Mouse (Mus musculus) hindbrain, embryonic 16.5 days (tissue): ENCODE measurements around the gene Wwc1. TPM values are rescaled to one million over a fixed set of nuclear protein-coding genes. Genes with fewer than 3 reads are reported as not detected.

Source experiments
- ATAC-seq: fragments of 200-750 bp; cut with Nextera tagmentation; 2 replicates; pipeline ENCODE4 v1.8.0; 2017; ENCODE audit warnings: moderate TSS enrichment, moderate library complexity
- H3K27ac ChIP-seq: fragments of 300-500 bp; sonication (generic); 2 replicates; pipeline ENCODE4 v1.5.1; 2014; ENCODE audit warnings: low read depth, mild to moderate bottlenecking, control low read depth, low read length, moderate library complexity
- H3K27me3 ChIP-seq: fragments of 300-500 bp; sonication (generic); replicated peaks from 2 replicates; pipeline ENCODE4 v1.6.1; 2014; ENCODE audit warnings: low read length; ENCODE audit not compliant: control insufficient read depth, insufficient read depth
- H3K36me3 ChIP-seq: fragments of 300-500 bp; sonication (generic); 2 replicates; pipeline ENCODE4 v1.6.1; 2014; ENCODE audit warnings: mild to moderate bottlenecking, low read length, moderate library complexity, mixed read lengths; ENCODE audit not compliant: control insufficient read depth, insufficient read depth
- H3K4me1 ChIP-seq: fragments of 300-500 bp; sonication (generic); 2 replicates; pipeline ENCODE4 v1.6.1; 2014; ENCODE audit warnings: low read depth, low read length; ENCODE audit not compliant: control insufficient read depth, insufficient read depth
- H3K4me2 ChIP-seq: fragments of 300-500 bp; sonication (generic); 2 replicates; pipeline ENCODE4 v1.6.1; 2014; ENCODE audit warnings: mild to moderate bottlenecking, low read length, control low read depth, moderate library complexity
- H3K4me3 ChIP-seq: fragments of 300-500 bp; sonication (generic); 2 replicates; pipeline ENCODE4 v1.5.1; 2014; ENCODE audit warnings: mild to moderate bottlenecking, low read length, control low read depth, moderate library complexity
- H3K9ac ChIP-seq: fragments of 300-500 bp; sonication (generic); 2 replicates; pipeline ENCODE4 v1.6.1; 2014; ENCODE audit warnings: low read depth, mild to moderate bottlenecking, control low read depth, low read length, moderate library complexity
- H3K9me3 ChIP-seq: fragments of 300-500 bp; sonication (generic); 2 replicates; pipeline ENCODE4 v1.6.1; 2014; ENCODE audit warnings: mild to moderate bottlenecking, low read length, moderate library complexity; ENCODE audit not compliant: control insufficient read depth
- WGBS: fragments of 180-500 bp; shearing (Covaris S2); extraction: QIAGEN DNeasy Blood & Tissue Kit; methylation state at CpG from one replicate; pipeline ENCODE4 v1.1.7; 2014; 5-methylcytosine and 5-hydroxymethylcytosine counted together
- polyA plus RNA-seq: library from polyadenylated mRNA; unstranded; fragments of >200 nt; fragmentation: Nextera tagmentation; extraction: Ambion mirVana; gene quantifications from 2 replicates; pipeline ENCODE4 v1.2.1, GENCODE M21; 2015

Gene Wwc1
- polyA plus RNA-seq, 1 experiment from 2014 or later = 7.8 TPM

- peaks cover 29% of the 10 kb centered on the region for H3K4me1 ChIP-seq
- no peak for ATAC-seq
Observed at GRCm38 (mm10) chr11:35977096-35977495, 3.2 kb downstream of the Wwc1 start.

GRCm38 (mm10) chr11:35976482-35976881, 3.8 kb downstream of the Wwc1 start:
- peaks cover 30% of the 10 kb centered on the region for H3K4me1 ChIP-seq
- no peak overlapping the region for H3K9ac ChIP-seq
- no peaks in the 10 kb centered on the region for H3K9me3 ChIP-seq
- H3K36me3 ChIP-seq = no peaks in the 10 kb centered on the region
- H3K4me3 ChIP-seq = no peak overlapping the region
- peak; percentile 81 for ATAC-seq
- 17% methylated on average over 6 of the region's 6 CpGs for WGBS
- H3K4me2 ChIP-seq = no peak overlapping the region
- no peaks in the 10 kb centered on the region for H3K27me3 ChIP-seq
- peak overlapping the region; percentile 37 for H3K27ac ChIP-seq

More at GRCm38 (mm10) chr11:35977096-35977495, 3.2 kb downstream of the Wwc1 start:
- Histone ChIP-seq H3K27me3 (no peaks in the 10 kb centered on the region), H3K9ac (peak overlapping the region; percentile 40; the same call in 1 of the 2 replicates), H3K4me3 (no peak overlapping the region), H3K36me3 (no peaks in the 10 kb centered on the region), H3K4me2 (peak overlapping the region; percentile 91), H3K27ac (peak overlapping the region; percentile 37; the same call in 1 of the 2 replicates), H3K9me3 (no peaks in the 10 kb centered on the region)
- WGBS = 50% methylated on average over 6 of the region's 6 CpGs

- no peaks in the 10 kb centered on the region for H3K9me3 ChIP-seq
- H3K4me3 ChIP-seq = no peak overlapping the region
- no peak overlapping the region for H3K27ac ChIP-seq
- 81% methylated on average over 6 of the region's 6 CpGs for WGBS
- no peak overlapping the region for H3K9ac ChIP-seq
- H3K4me1 ChIP-seq = peaks cover 27% of the 10 kb centered on the region
- H3K36me3 ChIP-seq = no peaks in the 10 kb centered on the region
- H3K27me3 ChIP-seq = no peaks in the 10 kb centered on the region
- no peak for ATAC-seq
- no peak overlapping the region for H3K4me2 ChIP-seq
Observed at GRCm38 (mm10) chr11:35974632-35975450, 5.5 kb downstream of the Wwc1 start.

- Histone ChIP-seq H3K9me3 (no peaks in the 10 kb centered on the region), H3K9ac (no peak overlapping the region), H3K27ac (no peak overlapping the region), H3K4me1 (peaks cover 15% of the 10 kb centered on the region), H3K36me3 (no peaks in the 10 kb centered on the region), H3K27me3 (no peaks in the 10 kb centered on the region), H3K4me2 (no peak overlapping the region; the same call in 1 of the 2 replicates), H3K4me3 (no peak overlapping the region)
- 40% methylated on average over 7 of the region's 7 CpGs for WGBS
- no peak for ATAC-seq
Observed at GRCm38 (mm10) chr11:35973135-35973534, 7.2 kb downstream of the Wwc1 start.

GRCm38 (mm10) chr11:35972270-35972931, 7.9 kb downstream of the Wwc1 start:
- H3K9ac ChIP-seq = no peak overlapping the region
- no peaks in the 10 kb centered on the region for H3K36me3 ChIP-seq
- H3K4me2 ChIP-seq = no peak overlapping the region
- 5% methylated on average over 6 of the region's 6 CpGs for WGBS
- ATAC-seq = no peak
- H3K4me1 ChIP-seq = peaks cover 12% of the 10 kb centered on the region
- no peak overlapping the region for H3K4me3 ChIP-seq
- no peaks in the 10 kb centered on the region for H3K9me3 ChIP-seq
- H3K27me3 ChIP-seq = no peaks in the 10 kb centered on the region
- no peak overlapping the region for H3K27ac ChIP-seq

- no peaks in the 10 kb centered on the region for H3K27me3 ChIP-seq
- H3K9ac ChIP-seq = no peak overlapping the region
- no peak overlapping the region for H3K4me2 ChIP-seq
- H3K4me3 ChIP-seq = no peak overlapping the region
- H3K36me3 ChIP-seq = no peaks in the 10 kb centered on the region
- peaks cover 10% of the 10 kb centered on the region for H3K4me1 ChIP-seq
- H3K27ac ChIP-seq = no peak overlapping the region
- no peak for ATAC-seq
- 89% methylated on average over 19 of the region's 19 CpGs for WGBS
- no peaks in the 10 kb centered on the region for H3K9me3 ChIP-seq
Observed at GRCm38 (mm10) chr11:35970806-35971705, 9.3 kb downstream of the Wwc1 start.

- Histone ChIP-seq H3K27me3 (no peaks in the 10 kb centered on the region), H3K36me3 (no peaks in the 10 kb centered on the region), H3K9ac (no peak overlapping the region), H3K4me3 (no peak overlapping the region), H3K4me1 (peaks cover 10% of the 10 kb centered on the region; the same call in 1 of the 2 replicates), H3K4me2 (no peak overlapping the region), H3K9me3 (no peaks in the 10 kb centered on the region), H3K27ac (no peak overlapping the region)
- WGBS = 95% methylated on average over 10 of the region's 10 CpGs
- no peak for ATAC-seq
Observed at GRCm38 (mm10) chr11:35968291-35968690, 12.0 kb downstream of the Wwc1 start.

GRCm38 (mm10) chr11:35963981-35964549, 16.3 kb downstream of the Wwc1 start:
- H3K9ac ChIP-seq = no peak overlapping the region
- 0 out of 2 replicates have a peak, but pooled peaks cover 2% of the 10 kb centered on the region for H3K4me1 ChIP-seq
- H3K4me2 ChIP-seq = no peak overlapping the region
- ATAC-seq = no peak
- no peak overlapping the region for H3K4me3 ChIP-seq
- no peaks in the 10 kb centered on the region for H3K9me3 ChIP-seq
- WGBS = 86% methylated on average over 9 of the region's 9 CpGs
- H3K27ac ChIP-seq = no peak overlapping the region
- H3K36me3 ChIP-seq = no peaks in the 10 kb centered on the region
- H3K27me3 ChIP-seq = no peaks in the 10 kb centered on the region
